Mouse (Mus musculus) heart, embryonic 16.5 days (tissue): ENCODE measurements around the gene Trpc1. TPM values are rescaled to one million over a fixed set of nuclear protein-coding genes. Genes with fewer than 3 reads are reported as not detected.

Experiments used
- ATAC-seq: fragments of 200-750 bp; cut with Nextera tagmentation; replicated peaks from 2 replicates; pipeline ENCODE4 v1.8.0; 2017; ENCODE audit warnings: moderate number of reproducible peaks; ENCODE audit not compliant: insufficient read depth, low FRiP score; ENCODE audit errors: extremely low read depth
- H3K27ac ChIP-seq: fragments of 300-500 bp; sonication (generic); 2 replicates; pipeline ENCODE4 v1.5.1; 2014; ENCODE audit warnings: mild to moderate bottlenecking, low read length, control low read depth, moderate library complexity
- H3K27me3 ChIP-seq: fragments of 300-500 bp; sonication (generic); 2 replicates; pipeline ENCODE4 v1.6.1; 2014; ENCODE audit warnings: low read length, mixed read lengths; ENCODE audit not compliant: control insufficient read depth, insufficient read depth
- H3K36me3 ChIP-seq: fragments of 300-500 bp; sonication (generic); 2 replicates; pipeline ENCODE4 v1.6.1; 2014; ENCODE audit not compliant: control insufficient read depth, insufficient read depth
- H3K4me1 ChIP-seq: fragments of 300-500 bp; sonication (generic); 2 replicates; pipeline ENCODE4 v1.6.1; 2014; ENCODE audit warnings: low read length, mixed read lengths; ENCODE audit not compliant: control insufficient read depth, insufficient read depth
- H3K4me2 ChIP-seq: fragments of 300-500 bp; sonication (generic); 2 replicates; pipeline ENCODE4 v1.6.1; 2014; ENCODE audit warnings: low read depth, mild to moderate bottlenecking, control low read depth, low read length
- H3K4me3 ChIP-seq: fragments of 300-500 bp; sonication (generic); 2 replicates; pipeline ENCODE4 v1.5.1; 2014; ENCODE audit warnings: mild to moderate bottlenecking, control low read depth, low read length
- H3K9ac ChIP-seq: fragments of 300-500 bp; sonication (generic); 2 replicates; pipeline ENCODE4 v1.6.1; 2014; ENCODE audit warnings: low read length, control low read depth
- H3K9me3 ChIP-seq: fragments of 300-500 bp; sonication (generic); replicated peaks from 2 replicates; pipeline ENCODE4 v1.6.1; 2016; ENCODE audit warnings: low read length; ENCODE audit not compliant: control insufficient read depth
- WGBS: fragments of 180-500 bp; shearing (Covaris S2); extraction: QIAGEN DNeasy Blood & Tissue Kit; methylation state at CpG from one replicate; pipeline ENCODE4 v1.1.7; 2014; 5-methylcytosine and 5-hydroxymethylcytosine counted together
- polyA plus RNA-seq: library from polyadenylated mRNA; unstranded; fragments of >200 nt; fragmentation: Nextera tagmentation; extraction: Ambion mirVana; gene quantifications from 2 replicates; pipeline ENCODE4 v1.2.1, GENCODE M21; 2015

Gene Trpc1
- polyA plus RNA-seq, 1 experiment from 2014 or later = 2.0 TPM

DNA sequence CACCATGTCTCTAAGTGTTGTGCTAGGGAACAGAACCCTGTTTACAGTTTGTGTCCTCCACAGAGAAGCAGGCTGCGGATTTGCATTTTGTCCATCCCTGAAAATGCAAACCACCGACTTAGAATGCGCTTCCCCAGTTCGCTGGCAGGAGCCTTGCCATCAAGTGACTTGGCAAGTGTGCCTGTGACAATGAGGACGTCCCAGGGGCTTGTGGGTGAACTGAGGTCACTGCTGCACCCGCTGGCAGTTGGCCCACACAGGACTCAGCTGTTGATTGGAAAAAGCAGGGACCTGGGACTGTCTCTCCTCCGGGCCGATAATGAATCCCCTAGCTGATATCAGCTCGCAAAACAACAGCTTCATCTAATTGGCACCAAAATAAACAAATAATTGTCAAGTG lies 82.3 kb downstream of the Trpc1 start:
- ATAC-seq = peak; percentile 80
- WGBS = 20% methylated on average over 9 of the region's 9 CpGs
- H3K4me2 ChIP-seq = 0 out of 2 replicates have a peak overlapping the region, but pooled peaks have one; percentile 13
- H3K36me3 ChIP-seq = no peaks in the 10 kb centered on the region
- H3K4me3 ChIP-seq = no peak overlapping the region
- H3K27ac ChIP-seq = no peak overlapping the region
- no peaks in the 10 kb centered on the region for H3K27me3 ChIP-seq
- peaks cover 6% of the 10 kb centered on the region; the same call in 1 of the 2 replicates for H3K9me3 ChIP-seq
- H3K9ac ChIP-seq = no peak overlapping the region; the same call in 1 of the 2 replicates
- H3K4me1 ChIP-seq = peaks cover 18% of the 10 kb centered on the region

DNA sequence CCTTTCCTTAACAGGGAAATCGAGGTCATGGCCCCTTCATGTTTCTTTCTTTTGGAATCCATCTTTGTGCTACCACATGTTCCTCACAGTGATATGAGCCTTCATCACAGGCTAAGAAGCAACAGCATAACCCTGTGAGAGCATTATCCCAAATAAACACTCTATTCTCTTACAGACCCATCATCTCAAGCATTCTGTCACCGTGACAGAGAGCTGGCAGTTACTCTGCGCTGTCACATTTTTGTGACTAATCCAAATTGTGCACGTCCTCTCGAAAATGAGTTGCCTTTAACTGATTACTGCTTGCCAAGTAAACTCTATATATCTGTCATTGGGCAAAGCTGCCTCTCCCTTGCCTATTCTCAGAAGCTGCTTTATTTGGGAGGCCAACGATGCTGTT lies 84.3 kb downstream of the Trpc1 start:
- WGBS = 66% methylated on average over 6 of the region's 6 CpGs
- H3K4me1 ChIP-seq = peaks cover 18% of the 10 kb centered on the region
- H3K9ac ChIP-seq = no peak overlapping the region
- no peak overlapping the region for H3K27ac ChIP-seq
- H3K4me3 ChIP-seq = no peak overlapping the region
- H3K4me2 ChIP-seq = no peak overlapping the region
- no peak for ATAC-seq
- no peaks in the 10 kb centered on the region for H3K27me3 ChIP-seq
- 0 out of 2 replicates have a peak, but pooled peaks cover 3% of the 10 kb centered on the region for H3K9me3 ChIP-seq
- H3K36me3 ChIP-seq = no peaks in the 10 kb centered on the region

- 33% methylated on average over 10 of the region's 10 CpGs for WGBS
- H3K4me2 ChIP-seq = no peak overlapping the region
- H3K4me1 ChIP-seq = peaks cover 18% of the 10 kb centered on the region
- no peak overlapping the region for H3K9ac ChIP-seq
- no peak overlapping the region for H3K4me3 ChIP-seq
- peak; percentile 53 for ATAC-seq
- H3K36me3 ChIP-seq = no peaks in the 10 kb centered on the region
- H3K27me3 ChIP-seq = no peaks in the 10 kb centered on the region
- 0 out of 2 replicates have a peak, but pooled peaks cover 3% of the 10 kb centered on the region for H3K9me3 ChIP-seq
- H3K27ac ChIP-seq = no peak overlapping the region
Measured at GRCm38 (mm10) chr9:95664290-95664989, 85.7 kb downstream of the Trpc1 start.

- Histone ChIP-seq H3K9ac (no peak overlapping the region), H3K4me1 (0 out of 2 replicates have a peak, but pooled peaks cover 3% of the 10 kb centered on the region), H3K4me2 (no peak overlapping the region), H3K27ac (no peak overlapping the region), H3K36me3 (no peaks in the 10 kb centered on the region), H3K4me3 (no peak overlapping the region), H3K27me3 (no peaks in the 10 kb centered on the region), H3K9me3 (no peaks in the 10 kb centered on the region)
- ATAC-seq = no peak; the same call in 1 of the 2 replicates
- WGBS = 75% methylated on average over 2 of the region's 2 CpGs
Measured at GRCm38 (mm10) chr9:95657941-95658340, 92.2 kb downstream of the Trpc1 start.

Other genes with a start within 250 kb of the Trpc1 start
- gene U2surp, start 238.4 kb downstream of the Trpc1 start, polyA plus RNA-seq = 66.2 and 71.1 TPM in 2 replicates
- gene Paqr9, start 190.7 kb downstream of the Trpc1 start, polyA plus RNA-seq = 0.47 and 0.58 TPM in 2 replicates
- 1.7 and 2.8 TPM in 2 replicates for gene Pcolce2, start 112.8 kb downstream of the Trpc1 start, polyA plus RNA-seq
- gene Pls1, start 94.9 kb upstream of the Trpc1 start, polyA plus RNA-seq = 2.8 and 4.0 TPM in 2 replicates
- gene Atr, start 107.2 kb upstream of the Trpc1 start, polyA plus RNA-seq = 7.7 and 9.7 TPM in 2 replicates
- 10.3 and 11.5 TPM in 2 replicates for gene Xrn1, start 204.4 kb upstream of the Trpc1 start, polyA plus RNA-seq